Mouse (Mus musculus): ENCODE results near the gene Snrk.

- no peak for TF ChIP-seq POLR2A (IDR thresholded peaks at IDR 0.05; ENCODE audit: low read depth, low read length)
- TF ChIP-seq CTCF (IDR thresholded peaks at IDR 0.05; ENCODE audit: borderline replicate concordance, insufficient read depth, low read length), result peak; percentile 46; the same call in 1 of the 2 replicates
Observed at GRCm38 (mm10) chr9:122156389-122157078, 39.5 kb downstream of the Snrk start.
